Mouse (Mus musculus): ENCODE measurements around the gene 1700021F05Rik.

- no peak for TF ChIP-seq CTCF (IDR thresholded peaks at IDR 0.05; ENCODE audit: low read depth, low read length)
- TF ChIP-seq POLR2A (IDR thresholded peaks at IDR 0.05; ENCODE audit: insufficient read depth, low read length): no peak
- no peak for TF ChIP-seq EP300 (IDR thresholded peaks at IDR 0.05; ENCODE audit: insufficient read depth, low read depth, low read length)
Observed at GRCm38 (mm10) chr10:43578366-43578753, 37.6 kb upstream of the 1700021F05Rik start.
